Mouse (Mus musculus) frontal cortex, postnatal 25 days (tissue): ENCODE data around the gene Klra5.
"Not testable (repeated sequence)": the region's sequence is repeated elsewhere in the genome, so short reads cannot be mapped to it uniquely, and the experiment has no call there.

Experiments used
- DNase-seq, 2 experiments: peaks; one replicate each; pipeline ENCODE4 v3.0.0; 2022; ENCODE audit warnings: low spot score in 2 of 2

Gene Klra5

DNA sequence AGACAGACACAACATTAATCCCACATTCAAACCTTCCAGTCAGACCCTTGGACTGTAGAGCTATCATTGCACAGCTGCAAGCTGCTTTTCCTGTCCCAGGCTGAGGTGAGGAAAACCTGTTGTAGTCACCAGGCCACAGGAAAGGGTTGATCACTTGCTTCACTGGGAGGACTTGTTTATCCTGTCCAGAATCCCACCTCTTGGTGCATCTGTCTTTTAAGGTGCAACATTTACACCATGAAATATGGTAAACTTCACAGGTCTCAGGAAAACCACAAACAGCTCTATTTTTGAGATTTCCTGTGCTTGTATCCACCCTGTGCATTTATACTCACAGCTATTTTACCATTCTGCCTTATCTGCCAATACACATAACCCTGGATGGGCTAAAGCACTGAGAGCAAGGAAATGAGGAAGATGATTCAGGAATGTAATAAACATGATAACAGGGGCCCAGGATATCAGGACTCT lies at the start of gene Klra5:
Gene Klra5, minus strand, starts transcription at position 175 of the 471 bp plus-strand sequence.
- DNase-seq = not testable (repeated sequence)

GRCm38 (mm10) chr6:129916996-129917395 lies 454 bp downstream of the Klra5 start:
- no peak for DNase-seq

DNA sequence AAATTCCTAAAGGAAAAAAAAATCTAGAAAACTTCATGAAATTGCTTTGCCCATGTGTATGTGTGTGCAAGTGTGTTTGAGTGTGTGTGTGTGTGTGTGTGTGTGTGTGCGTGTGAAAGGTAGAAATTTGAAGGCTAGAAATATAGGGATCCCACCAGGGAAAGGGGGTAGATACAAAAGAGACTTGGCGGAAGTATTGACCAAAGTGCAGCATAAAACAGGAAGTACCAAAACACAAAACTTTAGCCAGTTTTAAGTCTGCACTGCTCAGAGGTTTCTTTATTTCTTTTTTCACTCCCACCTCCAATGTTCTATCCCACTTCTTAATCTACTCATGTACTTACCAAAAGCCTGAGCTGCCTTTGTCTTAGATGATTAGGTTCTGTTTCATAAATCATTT lies 34.9 kb downstream of the Klra5 start:
- DNase-seq = no peak

DNA sequence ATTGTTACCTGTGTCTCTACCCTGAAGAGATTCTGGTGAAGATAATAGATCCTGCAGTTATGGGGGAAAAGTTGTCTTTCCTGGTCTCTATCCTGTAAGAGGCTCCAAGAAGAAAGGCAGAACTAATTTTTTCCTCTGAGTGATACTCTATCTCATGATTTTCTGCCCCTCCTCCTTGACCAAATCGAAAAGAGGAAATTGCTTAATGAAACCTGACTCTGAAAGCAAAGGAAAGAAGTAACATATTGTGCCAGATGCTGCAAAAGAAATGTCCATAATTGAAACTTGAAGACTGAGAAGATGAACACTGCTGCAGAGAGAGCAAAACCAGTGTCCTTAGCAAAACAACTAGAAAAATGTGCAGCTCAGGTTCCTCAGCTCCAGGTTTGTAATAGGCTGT lies 40.9 kb downstream of the Klra5 start, which contains the start of gene Klra17:
Gene Klra17, minus strand, starts transcription at position 124 of the 400 bp plus-strand sequence.
- no peak for DNase-seq

- not testable (repeated sequence) for DNase-seq
Measured at GRCm38 (mm10) chr6:129862349-129862748, 55.1 kb downstream of the Klra5 start, which contains the start of gene Gm17631. Gene Gm17631, plus strand, starts transcription at chr6:129862649.
